Mouse (Mus musculus) cortical plate, adult 2 months (tissue): Measurements from ENCODE around the gene Tanc1.

Source experiments
- CTCF ChIP-seq: fragments of 200-500 bp; IDR thresholded peaks from 2 replicates; pipeline ENCODE4 v1.5.1; 2011; ENCODE audit warnings: mild to moderate bottlenecking, control low read depth, low read length; ENCODE audit not compliant: insufficient read depth; ENCODE audit errors: extremely low read depth
- POLR2A ChIP-seq: fragments of 200-500 bp; IDR thresholded peaks from 2 replicates; pipeline ENCODE4 v1.6.1; 2011; ENCODE audit warnings: mild to moderate bottlenecking, low read length, control low read depth; ENCODE audit not compliant: insufficient read depth; ENCODE audit errors: extremely low read depth

DNA sequence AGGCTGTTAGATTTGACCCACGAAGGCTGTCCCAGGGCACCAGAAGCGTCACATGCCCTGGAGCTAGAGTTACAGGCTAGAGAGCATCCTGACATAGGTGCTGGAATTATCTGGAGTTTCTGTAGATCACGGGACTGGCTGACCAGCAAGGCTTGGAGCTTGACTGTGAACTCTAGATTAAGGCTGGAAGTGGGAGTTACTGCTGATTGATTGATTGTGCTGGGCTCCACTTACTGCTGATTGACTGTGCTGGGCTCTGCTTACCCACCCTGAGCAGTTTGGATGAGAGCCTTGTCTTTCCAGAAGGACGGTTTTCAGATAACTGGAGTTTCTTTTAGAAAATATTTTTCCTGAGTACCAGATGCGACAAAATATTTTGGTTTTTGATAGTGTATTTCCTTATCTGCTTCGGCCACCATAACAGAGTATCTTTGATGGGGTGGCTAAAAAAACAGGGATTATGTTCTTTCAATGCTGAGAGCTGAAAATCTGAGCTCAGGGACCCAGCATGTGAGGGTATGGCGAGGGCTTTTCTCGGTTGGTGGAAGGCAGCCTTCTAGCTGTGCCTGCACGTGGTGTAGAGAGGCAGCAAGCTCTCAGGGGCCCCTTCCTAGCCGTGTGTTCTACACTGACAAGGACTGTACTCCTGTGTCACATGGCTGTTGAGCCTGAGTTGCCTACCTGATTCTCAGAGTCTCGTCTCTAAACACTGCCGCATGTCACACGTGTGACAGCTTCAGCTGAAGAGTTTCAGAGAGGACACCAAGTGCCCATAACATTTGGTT, 96.3 kb downstream of the Tanc1 start:
- TF ChIP-seq POLR2A (no peak), CTCF (no peak)
